Mouse (Mus musculus) heart, adult 11 months (tissue): Measurements from ENCODE around the gene Rangap1.
"Not testable (repeated sequence)": the region's sequence is repeated elsewhere in the genome, so short reads cannot be mapped to it uniquely, and the experiment has no call there.

Experiments used
- DNase-seq: peaks from one replicate; pipeline ENCODE4 v3.0.0; 2022

Gene Rangap1

GRCm38 (mm10) chr15:81744992-81745600, at the start of gene Rangap1, which contains the start of gene Zc3h7b:
TSS of gene Rangap1 (minus strand) at chr15:81745530.
TSS of gene Zc3h7b (plus strand) at chr15:81745057.
- DNase-seq, result peak; percentile 98

- no peak for DNase-seq
These were observed 47.1 kb upstream of the Rangap1 start for GRCm38 (mm10) chr15:81792444-81792843.

- no peak for DNase-seq
These were observed 42.2 kb upstream of the Rangap1 start for GRCm38 (mm10) chr15:81787525-81787924.

- no peak for DNase-seq
These were observed 40.4 kb upstream of the Rangap1 start for GRCm38 (mm10) chr15:81785701-81786100.

GRCm38 (mm10) chr15:81784762-81785161, 39.4 kb upstream of the Rangap1 start:
- no peak for DNase-seq

- DNase-seq, result peak; percentile 90
These were observed 36.5 kb upstream of the Rangap1 start for GRCm38 (mm10) chr15:81781816-81782215.

GRCm38 (mm10) chr15:81776631-81777422, 31.5 kb upstream of the Rangap1 start:
- peak; percentile 92 for DNase-seq

GRCm38 (mm10) chr15:81774505-81775171, 29.3 kb upstream of the Rangap1 start:
- DNase-seq, result peak; percentile 97

- DNase-seq, result peak; percentile 94
These were observed 27.2 kb upstream of the Rangap1 start for GRCm38 (mm10) chr15:81772431-81773120.

GRCm38 (mm10) chr15:81769037-81769436, 23.7 kb upstream of the Rangap1 start:
- DNase-seq, result no peak

- no peak for DNase-seq
These were observed 21.1 kb upstream of the Rangap1 start for GRCm38 (mm10) chr15:81766439-81766838.

GRCm38 (mm10) chr15:81765651-81766050, 20.3 kb upstream of the Rangap1 start:
- no peak for DNase-seq

GRCm38 (mm10) chr15:81764573-81764972, 19.2 kb upstream of the Rangap1 start:
- DNase-seq, result no peak

- DNase-seq, result no peak
These were observed 16.6 kb upstream of the Rangap1 start for GRCm38 (mm10) chr15:81761959-81762358.

- no peak for DNase-seq
These were observed 16.1 kb upstream of the Rangap1 start for GRCm38 (mm10) chr15:81761381-81761780.

GRCm38 (mm10) chr15:81760361-81761079, 15.2 kb upstream of the Rangap1 start:
- no peak for DNase-seq

GRCm38 (mm10) chr15:81759542-81759941, 14.2 kb upstream of the Rangap1 start:
- DNase-seq, result no peak

- no peak for DNase-seq
These were observed 13.4 kb upstream of the Rangap1 start for GRCm38 (mm10) chr15:81758701-81759100.

- no peak for DNase-seq
These were observed 8.3 kb upstream of the Rangap1 start for GRCm38 (mm10) chr15:81753669-81754068.

- no peak for DNase-seq
These were observed 4.4 kb upstream of the Rangap1 start for GRCm38 (mm10) chr15:81749742-81750141.

- DNase-seq, result peak; percentile 97
These were observed 328 bp upstream of the Rangap1 start for GRCm38 (mm10) chr15:81745601-81746114.

- not testable (repeated sequence) for DNase-seq
These were observed 3.0 kb downstream of the Rangap1 start for GRCm38 (mm10) chr15:81742368-81742767.
